Mouse (Mus musculus) hindbrain, embryonic 16.5 days (tissue): ENCODE measurements at regions not wholly inside any gene's neighbourhood (a gene's known extent, or its start where the extent isn't known, plus 50 kb on each side); places are given as distances from the start of the nearest gene placed in this dataset.

Source experiments
- ATAC-seq: fragments of 200-750 bp; cut with Nextera tagmentation; 2 replicates; pipeline ENCODE4 v1.8.0; 2017; ENCODE audit warnings: moderate TSS enrichment, moderate library complexity
- H3K27ac ChIP-seq: fragments of 300-500 bp; sonication (generic); 2 replicates; pipeline ENCODE4 v1.5.1; 2014; ENCODE audit warnings: low read depth, mild to moderate bottlenecking, control low read depth, low read length, moderate library complexity
- H3K27me3 ChIP-seq: fragments of 300-500 bp; sonication (generic); replicated peaks from 2 replicates; pipeline ENCODE4 v1.6.1; 2014; ENCODE audit warnings: low read length; ENCODE audit not compliant: control insufficient read depth, insufficient read depth
- H3K36me3 ChIP-seq: fragments of 300-500 bp; sonication (generic); 2 replicates; pipeline ENCODE4 v1.6.1; 2014; ENCODE audit warnings: mild to moderate bottlenecking, low read length, moderate library complexity, mixed read lengths; ENCODE audit not compliant: control insufficient read depth, insufficient read depth
- H3K4me1 ChIP-seq: fragments of 300-500 bp; sonication (generic); 2 replicates; pipeline ENCODE4 v1.6.1; 2014; ENCODE audit warnings: low read depth, low read length; ENCODE audit not compliant: control insufficient read depth, insufficient read depth
- H3K4me2 ChIP-seq: fragments of 300-500 bp; sonication (generic); 2 replicates; pipeline ENCODE4 v1.6.1; 2014; ENCODE audit warnings: mild to moderate bottlenecking, low read length, control low read depth, moderate library complexity
- H3K4me3 ChIP-seq: fragments of 300-500 bp; sonication (generic); 2 replicates; pipeline ENCODE4 v1.5.1; 2014; ENCODE audit warnings: mild to moderate bottlenecking, low read length, control low read depth, moderate library complexity
- H3K9ac ChIP-seq: fragments of 300-500 bp; sonication (generic); 2 replicates; pipeline ENCODE4 v1.6.1; 2014; ENCODE audit warnings: low read depth, mild to moderate bottlenecking, control low read depth, low read length, moderate library complexity
- H3K9me3 ChIP-seq: fragments of 300-500 bp; sonication (generic); 2 replicates; pipeline ENCODE4 v1.6.1; 2014; ENCODE audit warnings: mild to moderate bottlenecking, low read length, moderate library complexity; ENCODE audit not compliant: control insufficient read depth
- WGBS: fragments of 180-500 bp; shearing (Covaris S2); extraction: QIAGEN DNeasy Blood & Tissue Kit; methylation state at CpG from one replicate; pipeline ENCODE4 v1.1.7; 2014; 5-methylcytosine and 5-hydroxymethylcytosine counted together

DNA sequence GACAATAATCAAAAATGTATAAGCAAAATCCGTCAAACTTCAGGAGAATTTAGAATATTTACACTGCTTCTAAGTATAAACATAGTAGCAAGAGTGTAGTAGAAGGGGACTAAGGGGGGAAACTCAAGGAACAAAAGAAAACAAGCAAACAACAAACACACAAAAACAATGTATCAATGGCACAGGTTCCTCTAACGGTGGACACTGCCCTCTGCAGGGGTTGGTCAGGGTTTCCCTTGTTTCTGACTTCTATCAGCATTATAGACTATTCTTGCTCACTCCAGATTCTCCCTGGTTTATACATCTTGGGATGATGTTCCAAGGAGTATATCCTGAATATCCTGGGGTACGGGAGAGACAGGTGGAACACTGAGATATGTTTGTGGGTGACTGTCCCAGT, 147.3 kb upstream of the Ppp2r3a start:
- Histone ChIP-seq H3K4me2 (no peak overlapping the region), H3K9ac (no peak overlapping the region), H3K4me1 (no peaks in the 10 kb centered on the region), H3K36me3 (no peaks in the 10 kb centered on the region), H3K9me3 (no peaks in the 10 kb centered on the region), H3K27me3 (no peaks in the 10 kb centered on the region), H3K27ac (no peak overlapping the region), H3K4me3 (no peak overlapping the region)
- WGBS = 80% methylated on average over 3 of the region's 3 CpGs
- no peak for ATAC-seq

DNA sequence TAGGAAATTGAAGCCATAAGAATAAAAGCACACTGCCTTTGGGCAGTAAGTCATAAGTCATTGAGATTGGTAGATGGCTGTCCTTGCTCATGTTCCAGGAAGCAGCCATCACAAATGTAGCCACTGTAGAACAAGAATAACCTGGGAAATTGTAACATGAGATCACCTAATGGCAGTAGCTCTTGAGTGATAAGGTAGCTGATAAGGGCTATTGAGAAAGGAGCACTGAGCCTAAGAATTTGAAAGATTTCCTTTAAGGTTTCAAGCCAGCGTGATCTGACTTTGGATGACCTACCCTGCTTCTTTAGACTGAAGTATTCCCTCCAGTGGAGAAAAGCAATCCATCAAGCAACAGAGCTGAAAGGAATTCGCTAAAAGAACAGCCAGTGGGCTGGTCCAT, 117.8 kb upstream of the Ppp2r3a start:
- no peaks in the 10 kb centered on the region for H3K9me3 ChIP-seq
- 51% methylated on average over 2 of the region's 2 CpGs for WGBS
- no peaks in the 10 kb centered on the region for H3K27me3 ChIP-seq
- H3K9ac ChIP-seq = no peak overlapping the region
- no peaks in the 10 kb centered on the region for H3K4me1 ChIP-seq
- H3K4me3 ChIP-seq = no peak overlapping the region
- no peak for ATAC-seq
- H3K4me2 ChIP-seq = no peak overlapping the region
- no peak overlapping the region for H3K27ac ChIP-seq
- no peaks in the 10 kb centered on the region for H3K36me3 ChIP-seq

DNA sequence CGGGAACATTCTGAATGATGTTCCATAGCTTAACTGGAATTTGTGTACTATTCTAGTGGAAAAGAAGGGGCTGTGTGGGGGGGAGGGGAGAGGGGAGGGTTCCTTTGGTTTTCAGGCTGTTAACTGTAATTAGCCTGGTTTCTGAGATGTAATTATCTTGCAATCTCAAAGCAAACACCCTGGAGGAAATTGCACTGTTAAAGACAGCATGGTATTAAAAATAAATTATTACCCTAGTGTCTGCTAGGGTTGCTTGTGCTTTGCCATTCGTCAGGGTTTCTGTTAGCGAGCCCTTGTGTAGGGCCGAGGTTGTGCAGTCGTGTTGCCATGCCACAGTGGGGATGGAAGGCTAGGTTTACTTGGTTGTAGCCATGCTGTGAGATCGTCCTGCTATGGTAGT, 105.0 kb upstream of the Ppp2r3a start:
- no peak overlapping the region for H3K4me2 ChIP-seq
- H3K27ac ChIP-seq = no peak overlapping the region
- no peak overlapping the region for H3K9ac ChIP-seq
- no peak; the same call in 1 of the 2 replicates for ATAC-seq
- H3K9me3 ChIP-seq = no peaks in the 10 kb centered on the region
- H3K4me3 ChIP-seq = no peak overlapping the region
- H3K4me1 ChIP-seq = no peaks in the 10 kb centered on the region
- no peaks in the 10 kb centered on the region for H3K36me3 ChIP-seq
- WGBS = 50% methylated on average over 6 of the region's 6 CpGs
- H3K27me3 ChIP-seq = no peaks in the 10 kb centered on the region

DNA sequence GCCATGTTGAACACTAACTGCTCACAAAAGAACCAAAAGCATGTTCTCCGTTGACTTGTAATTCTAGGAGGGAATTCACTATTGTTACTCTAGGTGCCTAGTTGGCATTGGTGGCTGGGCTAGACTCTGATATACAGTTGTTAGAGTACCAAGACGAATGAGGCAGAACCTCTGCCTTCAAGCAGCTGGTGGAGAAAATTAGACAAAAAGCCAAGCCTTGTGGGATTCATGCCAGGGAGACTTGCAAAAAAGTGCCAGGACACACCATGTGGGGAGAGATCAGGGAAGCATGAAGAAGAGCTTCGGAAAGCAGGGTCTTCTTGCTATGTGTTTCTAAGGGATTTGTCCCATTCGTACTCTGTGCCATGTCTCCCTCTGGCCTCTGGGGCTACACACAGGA, 97.2 kb upstream of the Ppp2r3a start:
- Histone ChIP-seq H3K36me3 (no peaks in the 10 kb centered on the region), H3K4me3 (no peak overlapping the region), H3K27ac (no peak overlapping the region), H3K9me3 (no peaks in the 10 kb centered on the region), H3K4me2 (no peak overlapping the region), H3K27me3 (no peaks in the 10 kb centered on the region), H3K9ac (no peak overlapping the region), H3K4me1 (no peaks in the 10 kb centered on the region)
- no peak for ATAC-seq
- 86% methylated on average over 4 of the region's 4 CpGs for WGBS

DNA sequence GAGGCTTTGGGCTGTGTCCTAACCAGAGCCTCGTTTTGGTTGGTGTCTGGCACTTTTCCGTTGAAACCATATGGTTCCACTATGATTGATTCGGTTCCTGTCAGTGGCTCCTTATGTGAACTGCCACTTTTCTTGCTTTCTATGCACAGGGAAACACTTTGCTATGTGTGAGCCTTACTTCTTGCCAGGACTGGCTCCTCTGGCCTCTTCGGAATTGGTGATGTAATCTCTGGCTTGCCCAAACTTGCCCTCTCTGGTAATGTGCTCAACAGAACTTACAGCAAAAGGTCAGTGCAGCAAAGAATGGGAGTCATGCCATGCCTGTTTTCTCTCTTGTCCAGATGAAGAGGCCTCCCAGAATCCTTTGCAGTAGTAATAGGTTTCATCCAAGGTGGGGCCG, 91.3 kb upstream of the Ppp2r3a start:
- H3K36me3 ChIP-seq = no peaks in the 10 kb centered on the region
- no peaks in the 10 kb centered on the region for H3K27me3 ChIP-seq
- no peak overlapping the region for H3K27ac ChIP-seq
- no peaks in the 10 kb centered on the region for H3K4me1 ChIP-seq
- 85% methylated on average over 5 of the region's 5 CpGs for WGBS
- ATAC-seq = no peak
- H3K4me2 ChIP-seq = no peak overlapping the region
- H3K9me3 ChIP-seq = no peaks in the 10 kb centered on the region
- H3K4me3 ChIP-seq = no peak overlapping the region
- H3K9ac ChIP-seq = no peak overlapping the region

DNA sequence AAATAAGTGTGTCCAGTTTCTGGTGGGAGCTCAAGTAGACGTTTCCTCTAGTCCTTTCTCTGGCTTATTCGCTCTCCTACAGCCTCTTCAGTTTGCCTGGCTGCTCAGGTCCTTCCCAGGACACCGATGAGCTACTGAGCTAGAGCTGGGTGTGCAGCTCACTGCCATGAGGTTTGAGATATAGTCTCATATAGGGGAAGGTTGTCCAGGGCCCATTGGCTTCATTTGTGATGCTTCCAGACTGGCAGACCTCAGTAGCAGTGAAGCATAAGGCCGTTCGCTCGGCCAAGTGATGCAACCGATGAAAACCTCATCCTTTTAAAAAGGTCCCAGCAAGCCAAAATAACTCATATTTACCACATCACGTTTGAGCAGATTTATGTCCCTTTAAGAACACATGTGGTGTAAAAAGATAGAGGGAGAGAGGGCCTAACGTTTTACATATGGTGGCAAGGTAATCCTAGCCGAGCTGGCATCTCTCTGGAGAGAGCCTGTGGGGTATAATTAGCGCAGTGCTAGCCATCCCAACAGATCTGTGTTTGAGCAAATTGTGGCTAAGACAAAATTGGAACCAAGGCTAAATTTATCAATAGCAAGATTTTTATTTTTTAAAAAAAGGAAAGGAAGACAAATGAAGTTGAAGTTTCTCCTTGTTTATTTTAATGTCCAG, 89.3 kb upstream of the Ppp2r3a start:
- no peak overlapping the region for H3K9ac ChIP-seq

DNA sequence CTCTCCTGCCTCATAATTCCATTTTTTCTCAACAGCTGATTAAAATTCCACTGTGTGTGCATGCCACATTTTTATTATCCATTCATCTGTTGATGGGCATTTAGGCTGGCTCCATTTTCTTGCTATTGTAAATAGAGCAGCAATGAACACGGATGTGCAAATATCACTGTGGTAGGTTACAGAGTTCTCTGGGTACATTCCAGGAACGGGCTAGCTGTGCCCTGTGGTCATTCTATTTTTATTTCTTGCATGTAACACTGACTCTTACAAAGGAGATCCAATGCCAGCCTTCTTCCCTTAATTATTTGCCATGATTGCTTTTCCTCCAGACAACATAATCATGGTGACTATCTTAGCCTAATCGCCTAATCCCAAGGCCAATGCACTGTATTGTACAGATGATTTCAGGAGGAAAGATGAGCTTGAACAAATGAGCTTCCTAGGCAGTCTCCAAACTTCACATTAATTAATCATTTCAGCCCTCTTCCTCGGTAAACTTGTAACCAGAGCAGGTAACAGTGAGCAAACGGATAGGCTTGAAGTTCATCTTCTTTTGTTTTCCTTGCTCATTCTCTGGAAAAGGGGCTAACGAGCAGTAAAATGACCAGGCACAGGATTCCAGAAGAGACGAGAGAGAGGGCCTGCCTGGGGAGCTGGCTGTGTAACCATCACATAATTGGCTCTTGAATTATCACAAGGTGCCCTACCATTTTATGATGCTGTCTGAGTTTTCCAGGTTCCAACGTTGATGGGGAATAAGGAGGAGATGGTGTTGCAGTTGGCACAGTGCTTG, 77.6 kb upstream of the Ppp2r3a start:
- H3K36me3 ChIP-seq = no peaks in the 10 kb centered on the region
- 62% methylated on average over 8 of the region's 8 CpGs for WGBS
- no peak for ATAC-seq

More for the DNA sequence above, 89.3 kb upstream of the Ppp2r3a start:
- Histone ChIP-seq H3K27me3 (no peaks in the 10 kb centered on the region), H3K4me2 (no peak overlapping the region), H3K9me3 (no peaks in the 10 kb centered on the region), H3K4me3 (no peak overlapping the region), H3K4me1 (no peaks in the 10 kb centered on the region), H3K27ac (no peak overlapping the region), H3K36me3 (no peaks in the 10 kb centered on the region)
- WGBS = 72% methylated on average over 11 of the region's 11 CpGs
- ATAC-seq = no peak

DNA sequence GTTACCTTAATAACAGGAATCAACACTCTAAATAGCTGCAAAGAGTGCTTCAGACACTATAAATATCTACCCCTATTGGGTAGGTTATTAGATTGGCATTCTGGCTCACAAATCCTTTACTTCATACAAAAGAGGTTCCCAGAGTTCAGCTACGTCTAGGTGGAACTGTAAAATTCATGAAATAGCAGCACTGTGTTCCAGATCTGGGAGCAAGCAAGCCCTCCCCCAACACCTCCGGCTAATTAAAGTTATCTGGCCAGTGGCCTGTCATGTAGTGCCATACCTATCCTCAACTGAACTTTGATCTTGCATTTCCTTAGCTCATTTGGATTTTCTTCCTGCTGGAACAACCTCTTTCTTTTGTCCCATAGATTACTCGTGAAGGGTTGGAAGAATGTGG, 75.4 kb upstream of the Ppp2r3a start:
- no peaks in the 10 kb centered on the region for H3K27me3 ChIP-seq
- no peaks in the 10 kb centered on the region for H3K4me1 ChIP-seq
- ATAC-seq = no peak
- no peaks in the 10 kb centered on the region for H3K36me3 ChIP-seq
- no peak overlapping the region for H3K27ac ChIP-seq
- H3K9me3 ChIP-seq = no peaks in the 10 kb centered on the region
- H3K9ac ChIP-seq = no peak overlapping the region
- no peak overlapping the region for H3K4me3 ChIP-seq
- WGBS = 65% methylated on average over 3 of the region's 3 CpGs
- H3K4me2 ChIP-seq = no peak overlapping the region

More for the DNA sequence above, 77.6 kb upstream of the Ppp2r3a start:
- no peak overlapping the region for H3K9ac ChIP-seq
- H3K4me2 ChIP-seq = no peak overlapping the region
- no peaks in the 10 kb centered on the region for H3K9me3 ChIP-seq
- no peak overlapping the region for H3K27ac ChIP-seq
- no peaks in the 10 kb centered on the region for H3K4me1 ChIP-seq
- no peaks in the 10 kb centered on the region for H3K27me3 ChIP-seq
- no peak overlapping the region for H3K4me3 ChIP-seq

DNA sequence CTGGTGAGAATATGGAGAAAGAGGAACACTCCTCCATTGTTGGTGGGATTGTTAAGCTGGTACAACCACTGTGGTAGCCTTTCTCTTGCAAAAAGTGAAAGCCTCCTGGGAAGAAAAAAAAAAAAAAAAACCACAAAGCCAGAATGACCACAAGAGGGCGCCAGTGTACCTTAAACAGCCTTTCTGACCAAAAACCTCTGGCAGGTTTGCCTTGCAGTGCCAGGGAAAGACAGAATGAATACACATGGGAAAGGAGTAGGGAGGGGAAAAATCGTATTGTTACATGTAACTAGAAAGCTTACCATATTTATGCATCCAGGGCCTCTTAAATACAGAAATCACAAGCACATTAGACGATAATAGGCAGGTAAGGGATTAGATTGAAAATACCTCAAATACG, 62.4 kb upstream of the Ppp2r3a start:
- WGBS = 33% methylated on average over 4 of the region's 4 CpGs
- H3K9ac ChIP-seq = no peak overlapping the region
- H3K9me3 ChIP-seq = no peaks in the 10 kb centered on the region; the same call in 1 of the 2 replicates
- no peaks in the 10 kb centered on the region; the same call in 1 of the 2 replicates for H3K4me1 ChIP-seq
- H3K4me2 ChIP-seq = no peak overlapping the region
- ATAC-seq = no peak
- no peak overlapping the region for H3K4me3 ChIP-seq
- no peak overlapping the region for H3K27ac ChIP-seq
- no peaks in the 10 kb centered on the region for H3K27me3 ChIP-seq
- H3K36me3 ChIP-seq = no peaks in the 10 kb centered on the region
